Mouse (Mus musculus): ENCODE results near the gene Enkur. TPM values are rescaled to one million over a fixed set of nuclear protein-coding genes. Genes with fewer than 3 reads are reported as not detected.
"Not testable (repeated sequence)": the region's sequence is repeated elsewhere in the genome, so short reads cannot be mapped to it uniquely, and the experiment has no call there.

Enkur gene
- 4.5 and 5.4 TPM in 2 replicates for total RNA-seq (2017)

DNA sequence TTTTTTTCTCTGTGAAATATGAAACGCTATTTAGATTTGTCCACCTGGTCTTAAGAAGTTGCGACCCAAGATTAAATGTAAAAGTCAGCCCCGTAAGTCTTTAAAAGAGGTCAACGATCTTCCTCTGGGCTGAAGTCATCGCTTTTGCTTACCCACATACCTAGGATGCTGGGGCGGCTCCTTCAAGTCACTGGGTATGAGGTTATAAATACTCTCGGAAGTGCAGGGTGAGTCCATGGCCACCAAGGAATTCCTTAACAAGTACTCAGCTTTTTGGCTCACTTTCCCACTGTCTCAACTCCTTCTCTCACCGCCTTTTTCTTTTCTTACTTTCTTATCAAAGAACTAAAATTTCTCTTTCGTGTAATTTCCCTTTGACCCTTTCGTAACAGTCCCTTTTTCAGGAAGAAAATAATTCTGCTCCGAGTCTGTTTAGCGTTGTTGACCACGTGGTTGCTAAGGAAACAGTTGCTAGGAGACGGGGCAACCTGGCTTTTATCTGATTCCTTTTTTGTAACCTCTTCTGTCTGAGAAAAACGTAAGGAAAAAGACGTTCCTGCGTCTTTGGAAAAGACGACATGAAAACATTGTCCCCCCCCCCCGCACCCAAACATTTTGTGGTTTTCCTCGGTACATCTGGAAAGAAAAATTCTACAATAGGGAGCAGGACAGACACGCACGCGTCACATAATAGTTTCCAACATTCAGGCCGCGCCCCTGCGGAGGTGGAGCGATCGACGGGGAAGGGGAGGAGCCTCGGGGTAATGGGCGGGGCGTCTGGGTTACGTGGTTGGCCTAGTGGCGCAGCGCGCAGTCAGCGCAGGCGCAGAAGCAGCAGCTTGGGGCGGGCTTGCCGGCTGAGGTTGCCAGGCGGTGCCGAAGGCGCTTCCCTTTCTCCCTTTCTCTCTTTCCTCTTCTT lies at the start of gene Enkur, which contains the start of gene Thnsl1:
Enkur (minus strand) TSS at position 454 of the 919 bp plus-strand sequence.
Thnsl1 (plus strand) TSS at position 813 of the 919 bp plus-strand sequence.
- ATAC-seq (ENCODE audit: extremely low read depth, insufficient number of reproducible peaks, low FRiP score, poor library complexity, severe bottlenecking), result peak; percentile 99

DNA sequence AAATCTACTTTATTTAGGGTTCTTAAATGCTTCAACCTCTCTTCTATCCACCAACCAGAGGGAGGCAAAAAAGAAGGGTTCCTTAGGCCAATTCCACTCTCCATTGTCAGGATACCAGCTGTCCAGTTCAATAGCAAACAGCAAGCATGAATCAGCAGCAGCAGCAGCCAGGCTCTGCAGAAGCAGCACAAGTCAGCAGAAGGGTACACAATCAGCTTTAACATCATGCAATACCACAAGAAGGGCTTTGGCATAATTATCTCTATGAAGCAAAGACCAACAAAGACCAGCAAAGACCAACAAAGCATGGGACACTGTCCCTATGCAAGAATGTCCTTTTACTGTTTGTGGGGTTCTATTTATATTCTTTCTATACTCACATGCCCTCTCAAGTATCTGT lies 49.1 kb upstream of the Enkur start:
- no peak for ATAC-seq (ENCODE audit: extremely low read depth, insufficient number of reproducible peaks, low FRiP score, poor library complexity, severe bottlenecking)

DNA sequence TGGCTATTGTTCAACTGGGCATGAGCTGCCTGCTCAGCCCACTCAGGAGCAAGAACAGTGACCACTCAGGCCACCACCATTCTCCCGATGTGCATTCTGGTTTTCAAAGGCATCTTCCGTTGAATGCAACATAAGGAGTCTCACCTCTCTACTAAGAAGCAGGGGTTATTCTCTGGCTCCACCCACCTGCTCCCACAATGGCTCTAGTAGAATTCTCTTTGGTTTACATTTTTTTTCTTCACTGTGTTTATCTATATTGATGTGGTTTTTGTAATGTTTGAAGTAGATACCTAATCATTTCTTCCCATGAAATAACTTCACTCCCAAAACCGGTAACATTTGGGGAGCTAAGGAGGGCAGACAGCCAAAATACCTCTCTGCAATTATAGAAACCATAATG lies 48.5 kb upstream of the Enkur start:
- ATAC-seq (ENCODE audit: extremely low read depth, insufficient number of reproducible peaks, low FRiP score, poor library complexity, severe bottlenecking), result no peak

DNA sequence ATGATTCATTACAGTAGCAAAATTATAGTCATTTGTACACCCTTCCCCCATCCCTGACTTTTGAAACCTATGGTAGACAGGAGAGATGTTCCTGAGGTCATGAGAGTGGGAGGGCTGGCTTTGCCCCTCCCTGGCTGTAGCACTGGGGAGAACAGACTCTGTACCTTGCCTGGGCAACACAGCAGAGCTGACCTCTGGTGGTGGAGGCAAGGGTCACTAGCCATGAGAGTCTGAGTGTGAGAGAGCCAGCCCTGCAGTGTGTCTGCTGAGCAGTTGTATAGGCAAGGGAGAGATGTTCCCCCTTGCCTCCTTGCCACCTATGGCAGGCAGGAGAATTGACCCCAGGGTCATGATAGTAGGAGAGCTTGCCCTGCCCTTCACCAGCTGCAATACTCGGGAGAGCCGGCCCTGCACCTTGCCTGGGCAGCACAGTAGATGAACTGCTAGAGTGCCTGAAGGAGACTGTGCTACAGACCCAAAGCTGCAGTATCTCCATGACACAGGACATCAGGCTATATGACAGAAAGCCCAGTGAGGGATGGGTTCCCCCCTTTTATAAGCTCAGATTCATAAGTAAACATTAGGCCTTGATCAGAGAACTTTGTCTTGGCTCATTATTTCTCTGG lies 40.4 kb upstream of the Enkur start:
- ATAC-seq (ENCODE audit: extremely low read depth, insufficient number of reproducible peaks, low FRiP score, poor library complexity, severe bottlenecking), result no peak

DNA sequence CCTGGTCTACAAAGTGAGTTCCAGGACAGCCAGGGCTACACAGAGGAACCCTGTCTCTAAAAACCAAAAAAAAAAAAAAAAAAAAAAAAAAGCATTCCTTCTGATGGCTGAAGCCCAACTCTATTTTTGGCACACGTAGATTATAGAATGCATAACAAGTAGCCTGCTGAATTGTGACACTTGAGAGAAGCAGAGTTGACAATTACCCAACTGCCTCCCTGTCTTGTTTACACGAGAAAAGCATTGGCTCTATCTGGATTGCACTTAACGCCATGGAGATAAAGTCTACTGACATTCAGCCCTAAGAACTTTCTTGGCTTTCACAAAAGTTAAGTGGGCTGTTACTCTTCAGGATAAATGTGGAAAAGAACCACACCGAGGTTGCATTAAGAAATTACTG lies 39.8 kb upstream of the Enkur start:
- ATAC-seq (ENCODE audit: extremely low read depth, insufficient number of reproducible peaks, low FRiP score, poor library complexity, severe bottlenecking), result no peak

DNA sequence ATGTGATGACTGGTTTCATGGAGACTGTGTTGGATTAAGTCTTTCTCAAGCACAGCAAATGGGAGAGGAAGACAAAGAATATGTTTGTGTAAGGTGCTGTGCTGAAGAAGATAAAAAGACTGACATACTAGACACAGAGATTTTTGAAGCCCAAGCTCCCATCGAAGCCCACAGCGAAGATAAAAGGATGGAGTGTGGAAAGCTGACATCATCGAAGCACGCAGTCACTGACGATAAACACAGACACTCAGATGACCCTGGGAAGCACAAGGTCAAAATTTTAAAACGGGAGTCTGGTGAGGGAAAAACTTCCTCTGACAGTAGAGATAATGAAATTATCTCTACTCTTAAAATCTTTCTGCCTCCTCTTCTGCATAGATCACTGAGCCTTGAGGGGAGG lies 38.9 kb upstream of the Enkur start:
- ATAC-seq (ENCODE audit: extremely low read depth, insufficient number of reproducible peaks, low FRiP score, poor library complexity, severe bottlenecking), result not testable (repeated sequence)

DNA sequence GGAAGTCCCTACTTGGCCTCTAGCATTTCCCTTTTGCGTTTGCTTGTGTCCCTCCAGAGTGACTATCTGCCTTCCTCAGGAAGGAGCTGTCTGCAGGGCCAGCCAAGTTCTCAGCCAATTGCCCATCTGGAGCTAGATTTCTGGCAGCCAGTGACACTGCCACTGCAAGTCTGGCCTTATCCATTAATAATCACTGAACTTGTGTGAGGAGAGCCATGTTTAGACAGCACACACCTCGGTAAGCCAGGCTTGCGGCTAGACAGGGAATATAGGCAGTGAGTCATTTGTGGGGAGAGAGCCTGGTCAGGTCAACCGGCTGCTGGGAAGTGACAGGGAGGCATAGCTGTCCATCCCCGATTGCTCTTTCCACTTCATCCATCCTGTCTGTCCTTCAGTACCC lies 31.7 kb upstream of the Enkur start:
- no peak for ATAC-seq (ENCODE audit: extremely low read depth, insufficient number of reproducible peaks, low FRiP score, poor library complexity, severe bottlenecking)

DNA sequence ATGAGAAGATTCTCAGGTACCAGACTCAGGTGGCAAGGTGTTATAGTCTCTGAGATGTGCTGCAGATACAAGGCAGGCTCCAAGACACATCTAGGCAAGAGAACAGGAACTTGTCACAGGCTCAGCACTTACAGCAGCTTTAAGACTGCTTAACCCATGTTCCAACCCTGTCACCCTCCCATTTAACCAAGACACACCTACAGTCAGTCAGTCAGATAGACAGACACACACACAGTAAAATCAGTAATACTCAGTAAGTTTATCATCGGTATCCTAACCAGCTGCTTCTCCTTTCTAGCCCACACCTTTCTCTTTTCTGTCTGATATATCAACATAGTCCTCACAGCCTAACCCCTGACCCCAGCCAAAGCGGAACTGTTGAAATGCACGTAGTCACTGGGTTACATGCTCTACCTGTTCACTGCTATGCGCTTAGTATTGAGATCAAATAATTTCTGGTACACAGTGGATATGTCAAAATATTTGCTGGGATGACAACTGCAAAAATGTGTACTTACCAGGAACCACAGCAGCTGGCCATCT lies 30.8 kb upstream of the Enkur start:
- no peak for ATAC-seq (ENCODE audit: extremely low read depth, insufficient number of reproducible peaks, low FRiP score, poor library complexity, severe bottlenecking)

DNA sequence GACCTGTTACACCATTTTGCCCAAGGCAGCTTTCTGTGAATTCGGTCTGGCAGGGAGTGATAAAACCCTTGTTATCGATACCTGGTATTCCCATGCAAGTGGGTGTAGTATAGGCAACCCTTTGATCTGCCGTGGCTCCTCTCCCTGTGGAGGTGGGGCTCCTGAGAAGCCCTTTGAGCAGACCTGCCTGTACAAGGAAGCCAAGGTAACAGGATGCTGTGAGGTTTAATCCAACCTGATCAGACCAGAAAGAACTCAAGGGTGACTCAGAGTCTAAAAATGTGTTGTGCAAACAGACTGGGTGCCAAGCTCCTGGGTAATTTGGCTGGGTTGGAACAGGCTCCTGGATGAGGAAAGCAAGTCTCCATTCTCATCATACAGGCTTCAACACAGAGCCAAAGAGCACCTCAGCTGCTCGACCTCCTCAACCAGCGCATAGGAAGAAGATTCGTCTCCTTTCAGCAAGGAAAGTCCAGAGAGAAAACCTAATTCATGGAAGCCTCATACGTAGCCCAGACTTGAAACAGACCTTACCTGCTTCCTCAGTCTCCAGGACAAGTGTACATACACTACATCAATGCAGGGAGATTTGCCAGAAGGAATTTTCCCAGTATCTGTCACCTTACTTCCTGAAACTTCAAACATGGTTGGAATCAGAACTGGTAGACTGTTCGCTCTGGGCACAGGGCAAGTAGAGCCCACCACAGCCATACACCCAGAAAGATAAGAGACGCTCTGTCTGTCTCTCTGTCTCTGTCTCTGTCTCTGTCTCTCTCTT lies 29.9 kb upstream of the Enkur start:
- no peak for ATAC-seq (ENCODE audit: extremely low read depth, insufficient number of reproducible peaks, low FRiP score, poor library complexity, severe bottlenecking)

DNA sequence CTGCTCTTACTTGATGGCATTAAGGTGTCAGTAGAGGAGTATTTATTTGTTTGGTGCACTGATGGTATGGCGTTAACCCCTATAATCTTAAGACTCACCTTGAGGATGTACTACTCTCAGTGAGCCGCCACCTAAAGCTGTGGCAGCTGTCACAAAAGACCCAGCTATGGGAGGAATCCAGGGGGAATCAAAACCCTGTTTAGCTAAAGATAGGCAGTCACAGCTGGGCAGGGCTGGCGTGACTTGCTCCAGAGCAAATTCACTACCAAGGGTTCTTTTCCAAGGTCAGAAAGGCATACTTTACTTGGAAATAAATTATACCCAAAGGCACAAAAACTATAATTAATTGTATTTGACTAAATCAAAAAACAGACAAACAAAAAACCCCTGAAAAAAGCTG lies 26.0 kb upstream of the Enkur start:
- no peak for ATAC-seq (ENCODE audit: extremely low read depth, insufficient number of reproducible peaks, low FRiP score, poor library complexity, severe bottlenecking)

DNA sequence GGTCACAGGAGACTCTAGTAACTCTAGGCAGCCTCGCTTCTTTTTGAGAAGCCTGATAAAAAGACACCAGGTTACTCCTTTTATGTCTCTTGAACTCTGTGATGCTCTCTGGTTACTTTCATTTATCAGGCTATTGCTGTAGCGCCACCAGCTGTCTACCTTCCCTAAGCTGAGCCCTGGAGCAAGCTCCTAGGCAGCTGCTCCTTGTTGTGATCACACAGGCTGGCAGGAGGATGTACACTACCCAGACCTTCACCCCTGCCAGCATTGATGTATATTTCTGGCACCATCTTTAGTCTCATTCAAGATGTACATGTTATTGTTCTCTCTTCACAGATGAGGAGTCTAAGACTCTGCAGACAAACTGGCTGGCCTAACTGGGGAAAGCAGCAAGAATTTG lies 25.1 kb upstream of the Enkur start:
- ATAC-seq (ENCODE audit: extremely low read depth, insufficient number of reproducible peaks, low FRiP score, poor library complexity, severe bottlenecking), result no peak

DNA sequence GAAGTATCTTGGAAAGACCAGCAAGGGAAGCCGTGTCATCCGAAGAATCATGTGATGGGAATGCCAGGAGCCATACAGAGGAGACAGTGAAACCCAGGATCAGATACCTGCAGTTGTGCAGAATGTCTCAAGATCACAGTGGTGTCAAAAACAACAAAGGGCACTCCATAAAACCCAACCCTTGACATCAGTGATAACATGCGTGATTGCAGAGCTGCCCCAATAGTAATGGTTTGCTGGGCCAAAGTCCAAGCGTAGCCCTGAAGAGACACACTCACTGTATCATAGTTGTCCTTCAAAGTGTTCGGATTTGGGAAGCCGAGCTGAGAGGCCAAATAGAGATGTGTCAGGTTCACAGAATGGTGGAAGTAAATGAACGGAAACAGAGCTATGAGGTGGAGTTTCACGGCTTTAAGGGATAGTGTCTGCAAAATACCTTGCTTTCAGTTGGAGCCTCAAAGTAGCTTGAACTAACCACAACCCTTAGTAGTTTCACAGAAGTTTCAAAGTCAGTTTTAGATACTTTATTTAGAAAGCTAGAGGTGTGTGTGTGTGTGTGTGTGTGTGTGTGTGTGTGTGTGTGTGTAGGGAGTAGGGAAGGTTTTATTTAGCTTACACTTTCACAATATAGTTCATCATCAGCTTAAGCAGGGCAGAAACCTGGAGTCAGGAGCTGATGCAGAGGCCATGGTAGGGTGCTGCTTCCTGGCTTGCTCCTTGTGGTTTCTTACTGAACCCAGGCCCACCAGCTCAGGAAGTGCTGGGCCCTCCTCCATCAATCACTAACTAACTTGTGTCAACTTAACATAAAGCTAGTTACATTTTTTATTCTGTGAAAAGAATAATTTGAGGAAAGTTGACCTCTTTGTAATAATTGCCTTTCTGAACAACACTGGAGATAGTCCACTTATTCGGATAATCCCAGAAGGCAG lies 17.6 kb upstream of the Enkur start:
- ATAC-seq (ENCODE audit: extremely low read depth, insufficient number of reproducible peaks, low FRiP score, poor library complexity, severe bottlenecking), result no peak

DNA sequence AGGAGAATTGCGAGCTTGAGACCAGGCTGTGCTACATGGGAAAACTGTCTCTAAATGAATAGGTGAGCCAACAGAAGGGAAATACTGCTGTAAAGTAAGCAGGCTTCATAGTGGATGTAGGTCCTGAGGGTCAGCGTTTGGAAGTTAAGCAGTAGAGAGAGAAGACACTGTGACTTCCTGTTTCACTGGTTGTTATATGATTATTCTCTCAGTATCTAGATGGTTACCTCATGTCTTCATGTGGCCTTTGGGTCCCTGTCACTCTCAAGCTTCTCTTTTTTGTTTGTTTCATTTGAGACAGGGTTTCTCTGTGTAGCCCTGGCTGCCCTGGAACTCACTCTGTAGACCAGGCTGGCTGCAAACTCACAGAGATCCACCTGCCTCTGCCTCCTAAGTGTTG lies 10.1 kb upstream of the Enkur start:
- no peak for ATAC-seq (ENCODE audit: extremely low read depth, insufficient number of reproducible peaks, low FRiP score, poor library complexity, severe bottlenecking)

DNA sequence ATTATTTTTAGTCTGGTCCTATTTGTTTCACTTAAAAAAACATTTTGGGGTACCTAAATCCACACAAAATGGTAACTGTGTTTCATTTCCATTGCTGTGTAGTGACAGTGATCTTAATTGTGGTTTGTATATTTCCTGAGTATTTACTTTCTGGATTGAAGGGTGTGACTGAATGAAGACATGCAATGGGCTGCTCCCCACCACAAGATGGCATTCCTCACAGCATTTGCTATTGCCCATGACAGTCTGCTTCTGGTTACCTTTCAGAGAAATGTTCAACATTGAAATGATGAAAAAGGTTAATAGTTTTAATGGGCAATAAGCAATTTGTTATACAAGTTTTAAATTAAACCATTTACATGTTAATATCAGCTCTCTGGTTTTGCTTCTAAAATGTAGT lies 9.2 kb upstream of the Enkur start:
- no peak for ATAC-seq (ENCODE audit: extremely low read depth, insufficient number of reproducible peaks, low FRiP score, poor library complexity, severe bottlenecking)

DNA sequence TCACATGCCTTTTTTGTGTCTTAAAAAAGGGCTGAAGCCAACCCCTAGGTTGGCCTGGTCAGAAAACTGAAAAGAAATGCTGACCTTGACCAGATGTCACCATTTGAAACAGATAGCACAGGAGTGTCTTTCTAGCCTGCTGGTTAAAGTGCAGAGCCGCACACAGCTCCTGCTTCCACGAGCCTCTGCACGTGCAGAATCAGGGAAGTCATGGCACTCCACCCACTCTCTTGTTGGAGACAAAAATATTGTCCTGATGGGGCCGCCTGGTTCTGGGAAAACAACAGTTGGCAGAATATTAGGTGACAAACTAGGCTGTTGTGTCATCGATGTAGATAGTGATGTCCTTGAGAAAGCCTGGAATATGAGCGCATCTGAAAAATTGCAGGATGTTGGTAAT lies 6.2 kb upstream of the Enkur start:
- no peak for ATAC-seq (ENCODE audit: extremely low read depth, insufficient number of reproducible peaks, low FRiP score, poor library complexity, severe bottlenecking)

DNA sequence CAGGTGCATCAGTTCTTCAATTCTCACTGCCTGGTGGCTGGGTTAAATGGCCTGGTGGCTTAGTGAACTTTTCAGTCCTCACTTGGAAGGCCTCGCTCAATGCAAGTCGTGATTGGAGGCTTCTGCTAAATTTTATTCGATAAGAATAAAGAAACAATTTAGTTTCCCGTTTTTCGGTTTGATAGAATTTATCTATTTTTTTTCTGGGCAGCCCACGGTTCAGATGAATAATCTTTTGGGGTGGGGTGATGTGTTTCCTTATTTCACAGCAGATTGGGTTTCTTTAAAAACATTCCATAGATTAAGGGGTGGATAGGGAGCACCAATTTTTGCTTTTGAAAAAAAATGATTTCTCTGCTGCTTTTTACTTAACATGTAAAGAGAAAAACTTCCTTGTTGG lies 1.1 kb upstream of the Enkur start:
- ATAC-seq (ENCODE audit: extremely low read depth, insufficient number of reproducible peaks, low FRiP score, poor library complexity, severe bottlenecking), result no peak

DNA sequence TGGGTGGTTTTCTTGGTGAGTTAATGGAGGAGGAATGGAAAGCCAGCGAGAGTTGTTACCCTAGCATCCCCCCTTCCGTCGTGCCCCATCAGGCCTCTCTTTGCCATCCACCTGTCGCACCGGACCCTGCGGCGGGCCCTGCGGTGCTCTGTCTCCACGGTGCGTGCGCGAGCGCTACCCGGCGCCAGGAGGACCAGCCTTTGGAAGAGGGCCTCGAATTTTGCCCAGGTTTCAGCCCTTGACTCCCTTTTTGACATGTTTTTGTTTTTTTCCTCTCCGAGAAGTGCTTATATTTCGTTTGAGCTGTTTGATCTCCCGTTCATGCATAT lies 630 bp upstream of the Enkur start:
- ATAC-seq (ENCODE audit: extremely low read depth, insufficient number of reproducible peaks, low FRiP score, poor library complexity, severe bottlenecking), result peak; percentile 48

DNA sequence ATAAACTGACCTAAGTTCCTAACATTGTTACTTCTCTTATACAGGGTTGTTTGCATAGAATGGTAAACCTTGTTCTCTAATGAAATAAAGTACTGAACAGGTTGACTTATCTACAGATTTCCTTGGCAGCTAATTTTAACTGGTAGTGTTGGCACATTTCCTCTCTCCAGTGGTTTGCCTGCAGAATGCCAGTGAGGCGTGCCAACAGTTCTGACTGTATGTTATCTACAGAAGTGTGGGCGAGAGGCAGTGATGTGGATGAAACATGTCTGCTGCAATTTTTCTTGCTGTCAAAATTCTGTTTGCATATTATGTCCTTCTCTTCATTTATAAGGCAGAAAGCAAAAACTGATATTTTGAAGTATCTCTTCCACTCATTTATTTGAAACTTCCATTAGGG lies 2.4 kb downstream of the Enkur start:
- ATAC-seq (ENCODE audit: extremely low read depth, insufficient number of reproducible peaks, low FRiP score, poor library complexity, severe bottlenecking), result no peak

DNA sequence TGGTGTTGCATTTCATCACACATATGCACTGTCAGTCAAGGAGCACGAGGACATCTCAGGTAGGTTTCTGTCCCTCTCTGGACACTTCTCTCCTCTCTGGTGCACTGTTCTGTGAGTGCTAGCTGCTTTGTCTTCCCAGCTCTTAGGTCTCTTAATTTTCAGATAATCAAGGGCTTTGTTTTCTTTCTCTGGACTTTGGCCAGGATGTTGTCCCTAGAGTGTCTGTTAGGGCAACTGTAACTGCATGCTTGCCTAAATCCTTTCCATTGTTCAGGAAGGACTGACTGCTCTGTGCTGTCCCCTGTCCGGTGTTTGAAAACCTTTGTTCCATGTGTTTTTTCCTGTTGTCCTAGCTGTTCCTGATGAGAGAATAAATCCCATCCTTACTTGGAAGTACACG lies 6.1 kb downstream of the Enkur start:
- no peak for ATAC-seq (ENCODE audit: extremely low read depth, insufficient number of reproducible peaks, low FRiP score, poor library complexity, severe bottlenecking)

All from neutrophil, adult 5-6 weeks (primary cell).